Mouse (Mus musculus): Measurements from ENCODE around the gene Smarcd2.

Smarcd2 gene

DNA sequence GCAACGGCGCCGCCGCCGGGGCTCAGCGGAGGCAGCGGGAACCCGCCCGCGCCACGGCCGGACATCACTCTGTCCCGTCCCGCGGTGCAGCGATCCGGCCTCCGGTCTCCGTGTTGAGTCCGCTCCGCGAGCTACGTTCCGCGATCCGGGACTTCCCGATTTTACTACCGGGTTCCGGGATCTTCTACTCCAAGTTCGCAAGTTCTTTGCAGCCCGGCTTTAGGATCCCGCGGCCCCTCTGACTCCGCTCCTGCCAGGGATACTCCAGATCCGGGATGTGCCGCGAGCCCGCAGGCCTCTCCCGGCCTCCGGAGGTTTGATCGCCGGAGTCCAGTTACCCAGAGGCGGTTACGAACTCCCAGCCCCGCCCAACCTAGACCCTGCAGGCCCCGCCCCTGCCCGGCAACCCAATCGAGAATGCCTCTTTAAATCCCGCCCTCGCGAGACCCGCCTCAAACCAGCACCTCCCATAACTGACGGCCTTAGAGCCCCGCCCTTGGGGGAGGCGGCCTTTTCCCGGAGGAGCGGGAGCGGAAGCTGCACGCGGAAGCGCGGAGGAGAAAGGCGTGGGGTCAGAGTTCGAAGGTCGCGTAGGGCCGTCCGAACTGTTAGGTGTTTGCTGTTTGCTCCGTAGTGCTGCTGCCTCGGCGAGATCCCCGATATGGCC, at the start of gene Smarcd2:
TSS of gene Smarcd2 (minus strand) at position 329 of the 667 bp plus-strand sequence.
- peak; percentile 98 for DNase-seq (ENCODE audit: low spot score)

DNA sequence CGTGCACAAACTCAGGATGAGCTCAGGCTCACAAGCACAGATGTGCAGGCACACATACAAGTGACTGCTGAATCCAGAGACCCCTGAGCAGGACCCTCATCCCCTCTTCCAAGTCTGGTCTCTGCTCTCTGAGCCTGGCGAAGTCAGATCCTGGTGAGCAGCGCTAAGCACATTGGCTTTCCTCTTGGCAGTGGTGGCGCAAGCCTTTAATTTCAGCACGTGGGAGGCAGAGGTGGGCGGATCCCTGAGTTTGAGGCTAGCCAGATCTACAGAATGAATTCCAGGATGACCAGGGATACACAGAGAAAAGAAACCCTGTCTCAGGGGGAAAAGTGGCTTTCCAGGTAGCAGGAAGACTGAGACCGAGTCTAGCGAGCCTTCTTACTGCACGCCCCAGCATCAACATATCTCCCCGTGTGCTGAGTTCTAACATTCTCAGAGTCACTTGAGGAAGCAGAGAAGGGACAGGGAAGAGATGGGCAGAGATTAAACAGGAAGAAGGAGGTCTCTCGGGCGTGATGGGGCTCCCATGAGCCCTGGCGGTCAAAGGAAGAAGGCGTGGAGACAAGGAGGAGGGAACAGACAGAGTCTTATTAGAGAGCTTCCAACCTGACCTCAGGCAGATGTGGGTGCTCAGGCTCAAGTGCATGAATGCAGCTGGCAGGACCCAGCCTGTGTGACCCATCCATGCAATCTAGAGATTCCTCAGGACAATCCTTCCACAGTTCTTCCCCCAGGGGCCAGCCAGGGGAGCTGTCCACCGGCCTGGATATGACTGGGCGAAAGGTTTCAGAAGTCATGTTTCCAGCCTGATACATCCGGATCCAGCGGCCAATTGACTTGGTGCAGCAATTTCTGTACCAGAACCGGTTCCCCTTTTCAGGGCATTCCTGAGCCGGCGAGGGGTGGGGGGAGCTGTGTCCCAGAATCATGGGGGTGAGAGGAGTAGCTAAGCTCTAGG, 45.9 kb upstream of the Smarcd2 start:
- DNase-seq (ENCODE audit: low spot score), result no peak

DNA sequence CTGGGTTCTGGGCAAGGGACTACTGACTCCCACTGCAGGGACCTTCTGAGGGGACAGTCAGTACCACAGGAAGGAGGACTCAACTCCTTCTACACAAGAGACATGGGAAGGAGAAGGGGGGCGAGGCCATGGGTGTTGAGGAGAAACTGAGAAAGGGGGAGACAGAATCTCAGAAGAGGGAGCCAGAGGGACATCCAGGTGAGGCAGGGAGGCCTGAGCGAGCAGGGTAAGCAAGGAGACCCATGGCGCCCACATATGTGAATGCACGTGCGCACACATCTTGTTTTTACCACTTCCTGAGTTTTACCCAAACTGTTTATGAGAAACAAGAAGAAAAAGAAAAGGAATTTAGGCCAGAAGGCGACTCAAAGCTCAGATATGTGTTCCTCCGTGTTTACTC, 45.0 kb upstream of the Smarcd2 start:
- no peak for DNase-seq (ENCODE audit: low spot score)

DNA sequence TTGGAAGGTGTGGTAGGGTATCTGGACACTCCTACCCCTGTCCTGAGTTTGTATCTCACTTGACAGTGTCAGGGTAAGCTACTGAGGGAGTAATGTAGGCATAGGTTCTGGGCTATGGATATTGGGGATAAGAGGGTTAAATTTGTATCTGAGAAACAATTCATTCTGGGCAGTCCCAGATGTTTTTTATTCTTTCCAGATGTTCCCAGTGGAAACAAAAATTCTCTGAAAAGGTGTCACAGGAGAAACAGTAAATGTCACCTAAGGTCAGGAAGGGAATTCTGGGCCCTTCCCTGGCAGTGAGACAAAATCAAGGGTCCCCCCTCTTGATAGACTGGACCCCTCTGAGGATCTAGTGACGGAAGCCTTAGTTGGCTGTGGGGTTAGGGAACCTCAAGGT, 43.6 kb upstream of the Smarcd2 start:
- DNase-seq (ENCODE audit: low spot score), result no peak

DNA sequence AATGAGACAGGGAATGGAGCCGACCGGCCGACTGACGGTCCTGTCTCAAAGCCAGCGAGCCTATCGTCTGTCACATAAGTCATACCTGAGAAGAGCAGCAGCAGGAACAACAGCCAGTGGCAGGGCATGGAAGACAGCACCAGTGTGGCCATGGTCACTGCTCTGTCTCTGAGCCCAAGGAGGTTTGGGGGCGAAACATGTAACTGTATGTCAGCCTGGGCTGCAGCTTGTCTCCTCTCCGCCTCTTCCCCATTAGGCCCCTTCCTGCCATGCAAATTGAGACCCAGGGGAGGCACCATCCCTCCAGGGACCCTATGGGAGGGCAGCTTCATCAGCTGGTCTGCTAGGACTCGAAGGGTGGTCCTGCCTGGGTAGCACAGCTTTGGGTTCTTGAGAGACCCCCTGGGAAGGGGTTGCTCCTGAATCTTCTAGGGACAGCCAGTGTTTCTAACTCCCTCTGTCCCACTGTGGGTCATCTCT, 41.6 kb upstream of the Smarcd2 start, which contains the start of gene Cd79b:
TSS of gene Cd79b (minus strand) at position 430 of the 480 bp plus-strand sequence.
- DNase-seq (ENCODE audit: low spot score), result no peak

DNA sequence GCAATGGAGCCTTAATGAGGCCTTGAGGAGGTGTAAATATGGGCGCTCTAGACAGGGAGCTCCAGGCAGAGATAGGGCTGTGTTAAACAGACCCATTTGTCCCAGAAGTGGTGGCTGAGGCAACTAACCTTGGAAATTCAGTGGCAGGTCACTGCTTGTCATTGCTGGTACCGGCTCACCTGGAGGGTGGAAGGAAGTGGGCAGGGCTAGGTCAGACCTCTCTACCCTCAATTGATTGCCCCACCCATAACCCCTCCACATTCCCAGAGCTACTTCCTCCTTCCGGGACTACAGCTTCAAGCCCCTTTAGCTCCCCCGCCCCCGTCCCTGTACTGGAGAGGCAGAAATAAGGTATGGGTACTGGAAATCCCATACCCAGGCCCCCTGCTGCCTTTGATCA, 40.8 kb upstream of the Smarcd2 start:
- DNase-seq (ENCODE audit: low spot score), result no peak

DNA sequence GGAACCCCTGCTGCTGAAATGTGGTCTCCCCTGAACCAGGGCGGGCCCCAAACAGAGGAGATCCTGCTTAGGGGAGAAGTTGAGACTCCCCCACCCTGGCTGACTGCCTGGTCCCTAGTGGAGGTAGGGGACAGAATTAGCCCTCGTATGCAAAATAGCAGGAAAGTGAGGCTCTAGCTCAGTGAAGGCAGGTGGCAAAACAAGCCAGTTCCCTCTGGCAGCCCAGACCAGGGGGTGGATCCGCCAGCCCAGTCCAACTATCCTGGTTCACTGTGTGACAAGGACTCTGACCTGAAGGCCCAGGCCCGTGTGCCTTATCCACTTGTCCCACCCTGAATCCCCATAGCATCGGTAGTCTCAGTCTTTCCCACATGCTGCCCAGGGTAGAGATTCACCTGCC, 37.4 kb upstream of the Smarcd2 start:
- DNase-seq (ENCODE audit: low spot score), result no peak

DNA sequence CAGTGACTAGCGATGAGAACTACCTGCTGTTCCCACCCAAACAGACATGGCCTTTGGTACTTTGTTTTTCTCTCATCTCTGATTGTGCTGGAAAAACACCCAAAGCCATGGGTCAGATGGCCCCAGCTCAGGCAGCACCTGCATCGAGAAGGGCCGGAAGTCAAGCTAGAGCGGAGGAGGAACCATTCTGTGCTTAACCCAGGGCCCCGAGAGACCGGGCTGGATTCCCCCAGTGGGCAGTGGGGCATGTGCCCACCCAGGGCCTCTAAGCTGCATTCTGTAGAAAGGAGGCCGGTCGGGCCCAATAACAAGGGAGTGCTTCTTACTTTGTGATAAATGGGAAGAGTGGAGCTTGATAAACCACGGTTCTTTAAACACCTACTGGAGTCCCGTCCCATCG, 35.4 kb upstream of the Smarcd2 start:
- DNase-seq (ENCODE audit: low spot score), result no peak

DNA sequence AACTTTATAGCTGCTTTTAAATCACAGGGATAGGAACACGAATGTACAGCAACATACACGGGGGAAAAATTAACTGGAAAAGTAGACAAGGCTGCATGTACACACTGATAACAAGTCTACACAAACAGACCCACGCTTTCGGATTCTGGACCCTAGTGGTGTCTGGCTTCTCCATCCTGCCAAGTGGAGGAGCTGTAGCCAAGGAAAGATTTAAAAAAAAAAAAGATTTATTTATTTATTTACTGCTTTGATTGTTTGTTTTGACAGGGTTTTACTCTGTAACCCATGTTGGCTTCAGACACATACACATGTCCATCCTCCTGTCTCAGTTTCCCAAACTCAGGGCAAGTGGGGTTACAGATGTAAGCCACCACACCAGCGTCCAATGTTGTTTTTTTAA, 34.7 kb upstream of the Smarcd2 start:
- no peak for DNase-seq (ENCODE audit: low spot score)

DNA sequence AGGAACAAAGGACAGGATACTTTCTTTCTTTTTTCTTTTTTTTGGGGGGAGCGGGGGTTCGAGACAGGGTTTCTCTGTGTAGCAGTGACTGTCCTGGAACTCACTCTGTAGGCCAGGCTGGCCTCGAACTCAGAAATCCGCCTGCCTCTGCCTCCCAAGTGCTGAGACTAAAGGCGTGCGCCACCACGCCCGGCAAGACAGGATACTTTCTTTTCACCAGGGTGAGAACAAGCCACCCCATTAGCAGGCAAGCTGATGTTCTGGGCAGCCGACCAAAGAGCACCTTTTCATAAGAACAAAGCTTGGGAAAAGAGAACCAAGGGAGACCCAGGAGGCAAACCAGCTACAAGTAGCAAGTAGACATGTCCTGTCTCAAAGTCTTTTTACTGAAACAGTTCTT, 34.0 kb upstream of the Smarcd2 start:
- no peak for DNase-seq (ENCODE audit: low spot score)

DNA sequence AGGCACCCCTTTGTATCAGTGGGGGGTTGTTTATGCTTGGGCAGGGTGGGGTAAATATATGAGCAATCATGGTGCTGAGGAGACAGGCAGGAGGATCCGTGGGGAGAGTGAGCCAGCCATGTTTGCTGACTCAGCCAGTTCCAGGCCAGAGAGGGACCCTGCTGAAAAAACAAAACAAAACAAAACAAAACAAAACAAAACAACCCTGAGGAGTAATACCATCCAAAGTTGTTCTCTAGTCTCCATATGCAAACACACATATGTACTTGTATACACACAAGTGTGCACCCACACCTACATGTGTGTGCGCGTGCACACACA, 33.3 kb upstream of the Smarcd2 start:
- no peak for DNase-seq (ENCODE audit: low spot score)

DNA sequence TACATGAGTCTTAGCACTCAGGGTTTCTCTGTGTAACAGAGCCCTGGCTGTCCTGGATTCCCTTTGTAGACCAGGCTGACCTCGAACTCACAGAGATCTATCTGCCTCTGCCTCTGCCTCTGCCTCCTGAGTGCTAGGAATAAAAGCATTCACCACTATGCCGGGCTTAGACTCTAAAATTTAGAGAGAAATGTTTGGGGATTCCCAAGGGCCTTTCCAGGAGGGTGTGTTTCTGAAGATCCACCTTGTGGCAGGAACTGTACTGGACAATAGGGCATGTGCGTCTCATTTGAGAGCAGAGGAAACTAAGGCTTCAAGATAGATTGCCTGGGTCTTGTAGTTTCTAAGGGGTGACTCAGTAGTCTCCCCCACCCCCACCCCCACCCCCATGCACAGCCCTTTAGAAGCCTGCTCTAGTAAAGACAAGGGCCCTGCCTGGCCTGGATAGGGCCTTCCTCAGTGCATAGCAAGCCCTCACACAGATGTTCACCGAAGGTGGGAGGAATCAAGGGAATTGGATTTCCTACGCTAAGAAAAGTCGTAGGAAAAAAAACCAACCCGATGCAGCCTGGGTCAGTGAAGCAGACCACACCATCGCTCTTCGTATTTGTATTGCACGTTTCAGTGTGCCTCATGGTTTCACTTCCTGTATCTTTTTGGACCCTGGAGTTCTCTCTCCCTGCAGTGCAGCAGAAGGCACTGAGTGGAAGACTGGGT, 32.7 kb upstream of the Smarcd2 start:
- DNase-seq (ENCODE audit: low spot score), result no peak

DNA sequence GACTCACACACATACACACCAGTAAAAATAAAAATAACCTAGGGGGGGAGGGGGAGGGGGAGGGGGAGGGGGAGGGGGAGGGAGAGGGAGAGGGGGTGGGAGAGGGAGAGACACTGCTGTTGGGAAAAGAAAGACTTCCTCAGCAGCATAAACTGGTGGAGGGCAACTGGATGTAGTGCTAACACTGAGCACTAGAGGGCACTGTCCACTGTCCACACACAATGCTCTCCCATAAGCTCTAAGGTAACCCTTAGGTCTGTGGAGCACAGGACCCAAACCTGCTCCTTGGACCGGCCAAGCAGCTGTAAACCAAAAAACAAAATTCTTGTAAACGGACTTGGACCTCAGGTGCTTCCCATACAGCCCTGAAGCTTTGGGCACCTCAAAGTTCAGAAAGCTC, 29.9 kb upstream of the Smarcd2 start:
- DNase-seq (ENCODE audit: low spot score), result no peak

DNA sequence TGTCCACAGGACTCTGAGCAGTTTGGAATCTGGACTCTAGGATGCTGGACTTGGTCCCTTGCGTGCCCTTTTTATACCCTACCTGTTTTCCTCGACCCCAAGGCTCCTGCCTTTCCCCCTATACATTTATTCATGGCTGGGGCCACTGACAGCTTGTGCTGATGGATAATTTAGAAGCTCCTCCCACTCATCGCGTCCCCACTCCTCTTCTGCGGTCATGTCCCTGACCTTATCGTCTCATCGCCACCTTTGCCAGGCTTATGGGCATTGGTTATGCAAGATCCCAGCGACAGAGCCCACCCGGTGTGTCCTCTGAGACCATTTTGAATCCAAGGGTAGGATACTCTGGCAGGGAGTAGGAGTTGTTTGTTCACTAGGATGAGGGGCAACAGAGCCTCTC, 29.0 kb upstream of the Smarcd2 start, which contains the start of gene Gh:
TSS of gene Gh (minus strand) at position 101 of the 400 bp plus-strand sequence.
- no peak for DNase-seq (ENCODE audit: low spot score)

DNA sequence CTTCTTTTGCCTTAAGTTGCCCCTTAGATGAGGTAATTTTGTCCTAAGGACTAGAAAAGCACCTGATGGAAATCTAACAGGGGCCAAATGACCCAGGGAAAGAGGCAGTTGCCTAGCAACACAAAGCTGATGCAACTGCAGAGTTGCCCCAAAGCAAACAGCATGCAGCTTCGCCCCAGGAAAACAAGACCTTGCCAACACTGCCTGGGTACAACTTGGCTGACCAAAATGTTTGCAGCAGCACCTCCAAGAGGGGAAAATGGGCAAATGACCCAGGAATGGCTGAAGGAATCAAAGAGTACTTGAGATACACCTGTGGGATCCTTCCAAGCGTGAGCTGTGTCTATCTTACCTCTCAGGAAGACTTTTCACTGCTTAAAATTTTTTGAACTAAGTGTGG, 19.1 kb upstream of the Smarcd2 start:
- no peak for DNase-seq (ENCODE audit: low spot score)

DNA sequence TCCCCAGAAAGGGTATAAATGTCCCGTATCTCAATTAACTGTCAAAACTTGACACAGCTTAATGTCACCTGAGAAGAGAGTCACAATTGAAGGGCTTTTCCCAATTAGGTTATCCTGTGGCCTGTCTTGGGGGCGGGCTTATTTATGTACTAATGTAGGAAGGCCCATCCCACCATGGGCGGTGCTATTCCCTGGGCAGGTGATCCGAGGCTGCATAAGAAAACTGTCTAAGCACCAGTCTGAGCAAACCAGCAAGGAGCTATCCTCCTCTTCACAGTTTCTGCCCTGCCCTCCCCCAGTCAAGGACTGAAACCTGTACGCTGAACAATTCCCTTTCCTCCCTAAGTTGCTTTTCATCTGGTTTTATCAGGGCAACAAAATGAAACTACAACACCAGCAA, 17.6 kb upstream of the Smarcd2 start:
- DNase-seq (ENCODE audit: low spot score), result no peak

DNA sequence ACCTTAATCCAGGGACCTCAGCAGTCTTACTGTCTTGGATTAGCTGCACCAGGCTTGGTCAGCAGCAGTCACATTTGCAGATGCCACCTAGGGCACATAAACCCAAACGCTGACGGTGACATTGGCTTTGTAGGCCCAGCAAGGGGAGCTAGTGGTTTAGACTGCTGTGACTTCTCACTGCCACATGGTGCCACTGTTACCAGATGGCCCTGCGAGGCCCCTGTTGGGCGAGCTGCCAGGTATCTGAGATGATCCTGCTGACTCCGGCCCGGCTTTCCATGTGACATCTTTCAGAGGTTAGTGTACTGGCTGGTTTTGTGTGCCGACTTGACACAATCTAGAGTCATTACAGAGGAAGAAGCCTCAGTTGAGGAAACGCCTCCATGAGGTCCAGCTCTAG, 16.6 kb upstream of the Smarcd2 start:
- no peak for DNase-seq (ENCODE audit: low spot score)

DNA sequence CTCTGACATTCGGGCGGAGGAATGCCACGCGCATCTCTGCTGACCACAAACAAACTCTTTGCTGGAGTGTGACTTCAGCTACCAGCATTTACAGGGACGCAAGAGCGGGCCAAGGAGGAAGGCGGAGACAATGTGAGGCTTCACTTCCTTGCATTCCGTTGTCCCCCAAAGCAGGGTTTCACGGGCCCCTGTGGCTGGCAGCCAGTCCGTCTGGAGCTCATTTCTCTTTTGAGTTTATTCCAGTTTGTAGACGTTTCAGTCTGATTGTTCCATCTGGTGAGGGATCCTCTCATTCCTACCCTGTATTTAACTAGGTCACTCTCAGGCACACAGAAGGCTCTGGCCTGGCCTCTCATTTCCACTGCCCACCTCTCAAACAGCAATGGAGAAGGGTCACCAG, 14.2 kb upstream of the Smarcd2 start:
- no peak for DNase-seq (ENCODE audit: low spot score)

DNA sequence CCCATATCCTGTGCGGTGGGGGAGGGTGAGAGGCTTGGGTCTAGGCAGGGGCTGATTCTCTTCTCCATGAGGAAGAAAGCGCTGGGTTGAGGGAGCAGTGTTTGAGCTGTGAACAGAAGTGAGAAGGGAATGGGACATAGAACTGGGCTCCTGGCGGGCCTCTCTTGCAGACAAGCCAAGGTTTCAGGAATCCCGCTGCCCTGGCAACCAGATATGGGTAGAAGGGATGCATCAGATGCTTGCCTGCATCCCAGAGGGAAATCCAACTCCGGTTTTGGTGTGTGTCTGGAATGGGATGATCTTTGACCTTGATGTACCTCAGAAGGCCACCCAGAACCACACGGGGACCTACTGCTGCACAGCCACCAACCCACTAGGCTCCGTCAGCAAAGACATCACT, 13.4 kb upstream of the Smarcd2 start:
- DNase-seq (ENCODE audit: low spot score), result no peak

DNA sequence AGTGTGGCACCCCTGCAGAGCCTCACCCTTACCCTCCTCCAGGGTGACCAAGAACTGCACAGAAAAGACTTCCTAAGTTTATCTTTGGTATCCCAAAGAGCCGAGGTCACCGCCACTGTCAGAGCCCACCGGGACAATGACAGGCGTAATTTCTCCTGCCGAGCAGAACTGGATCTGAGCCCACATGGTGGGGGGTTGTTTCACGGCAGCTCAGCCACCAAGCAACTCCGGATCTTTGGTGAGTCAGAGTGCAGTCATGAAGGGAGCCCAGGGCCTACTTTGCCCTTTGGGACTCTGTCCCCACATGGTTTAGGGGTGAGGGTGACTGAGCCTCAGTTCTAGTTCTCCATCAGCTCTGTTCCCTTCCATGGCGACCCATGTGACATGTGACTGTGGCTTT, 11.4 kb upstream of the Smarcd2 start:
- no peak for DNase-seq (ENCODE audit: low spot score)

DNA sequence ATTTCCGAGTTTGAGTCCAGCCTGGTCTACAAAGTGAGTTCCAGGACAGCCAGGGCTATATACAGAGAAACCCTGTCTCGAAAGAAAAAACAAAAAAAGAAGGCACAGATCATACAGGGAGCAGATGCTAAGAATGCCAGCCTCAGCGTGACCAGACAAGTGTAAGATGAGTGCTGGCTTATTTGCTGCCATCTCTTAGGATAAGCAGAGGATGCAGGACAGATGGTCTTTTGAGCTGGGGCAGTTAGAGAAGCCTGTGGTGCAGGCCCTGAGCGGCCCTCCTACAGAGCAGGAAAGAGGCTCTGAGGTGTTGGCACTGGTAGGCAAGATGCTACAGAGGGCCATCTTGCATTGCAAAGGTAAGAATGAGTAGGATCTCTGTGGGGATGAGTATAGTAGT, 10.6 kb upstream of the Smarcd2 start:
- no peak for DNase-seq (ENCODE audit: low spot score)

DNA sequence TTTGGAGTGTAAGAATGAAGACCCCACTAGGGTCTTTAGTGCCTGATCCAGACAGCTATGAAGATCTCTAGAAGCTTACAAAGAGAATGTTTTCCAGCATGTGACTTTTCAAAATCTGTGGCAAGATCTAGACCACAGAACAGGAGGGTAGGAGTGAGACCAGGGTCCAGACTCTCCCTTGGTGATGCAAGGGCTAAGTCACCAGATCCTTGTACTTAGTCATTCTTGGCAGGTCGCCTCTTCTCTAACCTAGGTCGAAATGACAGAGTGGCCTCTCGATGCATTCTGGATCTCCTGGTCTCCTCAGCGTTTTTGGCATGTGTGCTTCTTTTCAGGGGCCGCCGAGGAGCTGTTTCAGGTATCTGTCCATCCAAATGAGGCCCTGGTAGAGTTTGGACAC, 9.7 kb upstream of the Smarcd2 start:
- DNase-seq (ENCODE audit: low spot score), result no peak

DNA sequence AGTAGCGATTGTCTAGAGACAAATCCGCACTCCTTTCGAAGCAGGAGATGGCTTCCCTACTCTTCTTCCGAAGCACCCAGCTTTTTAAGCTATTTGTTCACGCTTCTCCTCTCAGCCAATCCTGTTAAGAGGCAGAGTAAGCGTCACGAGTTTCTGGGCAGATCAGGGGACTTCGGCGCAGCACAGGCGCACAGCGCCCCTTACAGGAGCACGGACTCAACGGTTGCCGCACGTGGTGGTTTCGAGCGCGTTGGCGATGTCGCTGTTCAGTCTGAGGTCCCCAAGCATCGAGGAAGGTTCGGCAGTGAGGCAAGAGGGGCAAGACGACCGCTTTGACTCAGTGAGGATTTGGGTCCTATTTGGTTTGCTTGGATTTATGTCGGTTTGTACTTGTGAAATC, 3.7 kb upstream of the Smarcd2 start, which contains the start of gene Tcam1:
TSS of gene Tcam1 (plus strand) at position 219 of the 400 bp plus-strand sequence.
- DNase-seq (ENCODE audit: low spot score), result peak; percentile 79
